Mouse (Mus musculus): ENCODE measurements around the gene Dcp1a.

Dcp1a gene

GRCm38 (mm10) chr14:30479361-30479948 lies at the start of gene Dcp1a:
Dcp1a (plus strand) TSS chr14:30479535.
- DNase-seq (ENCODE audit: low read depth, low spot score) = peak; percentile 97

GRCm38 (mm10) chr14:30429606-30430005 lies 49.7 kb upstream of the Dcp1a start:
- DNase-seq (ENCODE audit: low read depth, low spot score) = peak; percentile 55

DNA sequence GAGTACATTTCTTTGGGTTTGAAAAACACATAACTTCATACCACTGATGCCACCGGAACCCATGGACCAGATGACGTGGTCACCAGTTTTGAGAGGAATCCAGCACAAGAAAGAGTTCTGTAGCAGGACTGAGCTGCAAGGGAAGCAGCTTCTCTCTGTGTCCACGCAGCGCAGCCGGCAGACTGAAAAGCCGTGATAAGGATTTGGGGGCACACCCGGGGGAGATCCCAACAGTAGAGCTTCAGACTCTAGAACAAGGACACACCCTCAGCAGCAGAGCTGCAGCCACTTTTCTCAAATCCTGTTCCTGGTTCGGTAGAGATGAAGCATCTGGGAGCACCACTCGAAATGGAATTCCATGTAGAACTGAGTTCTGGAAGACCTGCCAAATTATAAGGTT lies 49.3 kb upstream of the Dcp1a start:
- DNase-seq (ENCODE audit: low read depth, low spot score) = peak; percentile 18

- peak; percentile 74 for DNase-seq (ENCODE audit: low read depth, low spot score)
Observed at GRCm38 (mm10) chr14:30430446-30430845, 48.9 kb upstream of the Dcp1a start.

DNA sequence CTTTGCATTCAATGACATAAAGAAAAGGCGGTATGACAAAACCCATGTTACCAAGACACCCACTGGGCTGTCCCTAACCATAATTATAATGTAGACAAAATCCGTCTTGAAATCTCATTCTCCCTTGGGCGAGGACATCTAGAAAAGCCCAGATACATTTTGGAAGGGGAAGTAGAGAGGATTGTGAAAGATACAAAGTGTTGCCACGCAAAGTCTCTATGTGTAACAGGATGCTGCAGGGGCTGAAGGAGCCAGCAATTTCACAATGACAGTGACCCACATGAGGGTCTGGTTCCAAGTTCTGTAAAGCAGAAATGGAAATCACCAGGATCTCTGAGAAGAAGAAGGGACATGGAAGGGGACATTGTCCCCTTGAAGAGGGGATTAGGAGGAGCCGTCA lies 44.0 kb upstream of the Dcp1a start:
- DNase-seq (ENCODE audit: low read depth, low spot score) = no peak

GRCm38 (mm10) chr14:30439915-30440314 lies 39.4 kb upstream of the Dcp1a start:
- no peak for DNase-seq (ENCODE audit: low read depth, low spot score)

DNA sequence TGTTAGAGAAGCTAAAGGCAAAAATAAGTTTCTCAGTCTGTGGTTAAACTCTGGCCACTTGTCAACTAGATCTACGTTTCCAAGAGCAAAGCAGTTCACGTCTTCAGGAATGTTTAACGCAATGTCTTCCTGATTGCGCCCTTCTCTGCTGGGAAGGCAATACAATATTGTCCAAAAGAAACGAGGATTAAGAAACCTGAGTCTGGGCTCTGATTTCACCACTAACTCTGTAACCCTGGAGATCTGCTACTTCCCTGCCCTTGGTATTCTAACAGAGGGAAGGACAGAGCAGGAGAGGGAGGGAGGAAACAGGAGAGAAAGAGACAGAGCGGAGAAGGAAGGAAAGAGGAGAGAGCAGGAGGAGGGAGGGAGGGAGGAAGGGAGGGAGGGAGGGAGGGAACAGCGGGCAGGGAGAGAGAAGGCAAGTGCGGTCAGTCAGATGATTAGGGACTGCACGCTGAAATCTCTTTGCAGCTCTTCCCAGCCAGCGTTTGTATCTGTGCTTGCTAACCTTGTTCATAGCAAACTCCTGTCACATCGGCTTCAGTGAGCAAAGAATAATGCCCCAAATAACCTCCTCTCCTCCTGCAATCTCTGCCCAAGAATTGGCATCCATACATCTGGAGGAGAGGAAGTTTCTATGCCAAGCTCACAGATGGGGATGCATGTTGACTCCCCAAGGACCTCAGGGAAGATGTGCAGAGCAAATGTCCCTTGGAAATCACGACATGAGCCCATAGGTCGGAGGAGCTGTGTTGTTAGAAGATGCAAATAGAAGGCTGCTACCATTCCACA lies 23.3 kb upstream of the Dcp1a start:
- DNase-seq (ENCODE audit: low read depth, low spot score) = no peak

- no peak for DNase-seq (ENCODE audit: low read depth, low spot score)
Observed at GRCm38 (mm10) chr14:30457436-30457835, 21.9 kb upstream of the Dcp1a start.

DNA sequence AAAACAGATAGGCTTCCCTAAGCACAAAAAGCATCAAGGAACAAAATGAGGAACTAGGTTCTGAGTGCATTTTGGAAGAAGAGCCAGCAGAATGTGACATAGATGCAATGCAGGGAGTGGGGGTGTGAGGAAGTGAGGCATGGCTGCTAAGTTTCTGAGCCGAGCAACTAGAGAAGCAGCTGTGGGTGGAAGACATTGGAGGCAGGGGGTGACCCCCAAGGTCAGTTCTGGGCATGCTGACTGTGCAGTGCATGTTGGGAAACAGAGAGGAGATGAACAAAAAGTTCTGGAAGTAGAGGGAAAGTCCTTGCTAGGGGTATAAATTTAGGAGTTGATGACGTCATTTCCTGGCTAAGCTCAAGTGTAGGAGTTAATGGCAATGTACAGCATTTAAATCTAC lies 21.4 kb upstream of the Dcp1a start:
- DNase-seq (ENCODE audit: low read depth, low spot score) = no peak

- DNase-seq (ENCODE audit: low read depth, low spot score) = no peak
Observed at GRCm38 (mm10) chr14:30458820-30459219, 20.5 kb upstream of the Dcp1a start.

GRCm38 (mm10) chr14:30459891-30460523 lies 19.3 kb upstream of the Dcp1a start:
- DNase-seq (ENCODE audit: low read depth, low spot score) = peak; percentile 76

DNA sequence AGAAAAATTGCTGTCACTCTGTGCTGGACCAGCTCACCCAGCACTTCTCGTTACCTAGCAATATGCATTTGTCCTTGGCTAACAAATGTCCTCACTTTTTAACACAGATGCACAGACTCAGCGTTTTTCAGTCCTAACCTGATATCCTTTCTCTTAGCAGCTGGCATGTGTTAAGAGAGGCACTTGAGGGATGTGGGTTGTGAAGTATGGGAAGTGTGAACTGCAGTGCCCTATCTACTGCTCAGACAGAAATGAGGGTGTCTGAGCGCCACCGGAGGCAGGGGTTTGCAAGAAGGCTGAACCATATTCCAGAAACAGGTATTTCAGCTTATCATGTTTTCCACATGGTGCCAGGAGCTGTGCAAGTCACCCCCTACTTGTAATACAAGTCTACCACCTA lies 16.0 kb upstream of the Dcp1a start:
- no peak for DNase-seq (ENCODE audit: low read depth, low spot score)

- DNase-seq (ENCODE audit: low read depth, low spot score) = peak; percentile 14
Observed at GRCm38 (mm10) chr14:30473605-30474004, 5.7 kb upstream of the Dcp1a start.

- DNase-seq (ENCODE audit: low read depth, low spot score) = no peak
Observed at GRCm38 (mm10) chr14:30474416-30474815, 4.9 kb upstream of the Dcp1a start.

DNA sequence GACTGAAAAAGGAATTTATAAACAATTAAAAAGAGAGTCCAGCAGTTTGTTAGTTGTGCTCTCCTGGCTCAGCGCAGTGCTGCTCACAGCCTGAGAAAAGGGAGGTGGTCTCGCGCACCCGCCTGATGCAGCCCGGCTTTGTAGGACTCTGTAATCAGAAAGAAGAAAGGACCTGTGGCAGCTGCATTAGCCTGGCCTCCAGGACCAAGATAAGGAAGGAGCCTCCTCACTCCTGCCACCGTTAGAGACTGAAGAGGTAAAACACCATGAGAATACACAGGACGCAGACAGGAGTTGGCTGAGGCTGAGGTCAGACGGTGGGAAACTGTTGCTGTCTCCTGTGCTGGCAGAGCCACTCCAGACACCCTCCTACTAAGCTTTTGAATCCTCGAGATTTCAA lies 12.0 kb downstream of the Dcp1a start, which contains the start of gene Cacna1d:
Gene Cacna1d, minus strand, starts transcription at position 114 of the 400 bp plus-strand sequence.
- no peak for DNase-seq (ENCODE audit: low read depth, low spot score)

DNA sequence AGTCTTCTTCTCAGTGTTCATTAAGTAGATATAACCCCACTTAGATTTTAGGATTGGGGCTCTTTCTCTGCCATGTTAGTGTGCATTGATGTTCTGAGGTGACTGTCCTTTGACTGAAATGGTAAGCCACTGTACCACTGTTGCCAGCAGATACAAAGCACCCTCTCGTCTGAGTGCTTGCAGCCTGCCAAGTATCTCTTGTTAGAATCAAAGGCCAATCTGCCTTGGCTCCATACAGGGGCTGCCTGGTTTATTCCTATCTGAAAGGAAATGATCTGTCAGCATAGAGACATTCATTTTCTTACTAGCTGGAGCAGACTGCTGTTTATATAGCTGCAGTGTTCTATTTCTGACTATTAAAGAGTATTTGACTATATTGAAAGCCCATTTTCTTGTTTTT lies 13.9 kb downstream of the Dcp1a start:
- DNase-seq (ENCODE audit: low read depth, low spot score) = no peak

DNA sequence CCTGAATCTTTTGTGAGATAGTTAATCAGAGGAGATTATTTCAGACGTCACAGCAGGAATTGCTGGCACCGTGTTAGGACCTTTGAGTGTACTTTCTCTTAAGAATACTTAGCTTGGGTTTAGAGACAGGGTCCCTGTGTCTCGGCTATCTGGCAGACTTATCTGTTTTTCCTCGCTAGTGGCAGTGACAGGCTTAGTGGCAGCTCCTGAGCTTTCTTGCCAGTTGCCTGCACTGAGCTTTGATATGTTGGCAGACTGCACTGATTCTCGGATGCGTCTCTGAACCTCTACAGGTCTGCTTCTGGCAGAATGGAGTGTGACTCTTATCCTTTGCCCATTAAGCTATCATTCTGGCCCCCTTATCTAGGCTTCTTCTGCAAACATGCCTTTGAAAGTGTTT lies 15.7 kb downstream of the Dcp1a start:
- no peak for DNase-seq (ENCODE audit: low read depth, low spot score)

DNA sequence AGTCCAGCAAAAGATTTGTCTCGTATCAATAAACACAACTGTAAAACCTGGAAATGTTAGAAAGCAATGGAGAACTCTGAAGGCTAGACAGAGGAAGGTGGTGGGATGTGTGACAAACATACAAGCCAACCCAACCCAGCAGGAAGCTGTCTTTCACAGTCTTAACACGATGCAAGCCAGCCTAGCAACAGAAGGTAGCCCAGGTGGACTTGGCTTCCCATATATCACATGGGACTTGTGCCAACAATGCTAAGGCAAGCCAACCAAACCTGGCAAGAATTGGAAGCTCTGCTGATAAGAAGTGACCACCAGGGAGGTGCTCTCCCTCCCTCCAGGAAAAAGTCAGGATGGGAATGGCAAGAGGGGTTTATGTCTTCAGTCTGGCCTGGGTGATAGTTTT lies 18.9 kb downstream of the Dcp1a start:
- DNase-seq (ENCODE audit: low read depth, low spot score) = no peak

GRCm38 (mm10) chr14:30504990-30505389 lies 25.7 kb downstream of the Dcp1a start:
- DNase-seq (ENCODE audit: low read depth, low spot score) = no peak

- no peak for DNase-seq (ENCODE audit: low read depth, low spot score)
Observed at GRCm38 (mm10) chr14:30510214-30510763, 31.0 kb downstream of the Dcp1a start.

- DNase-seq (ENCODE audit: low read depth, low spot score) = no peak
Observed at GRCm38 (mm10) chr14:30512896-30513295, 33.6 kb downstream of the Dcp1a start.

- peak; percentile 63 for DNase-seq (ENCODE audit: low read depth, low spot score)
Observed at GRCm38 (mm10) chr14:30515931-30516723, 36.8 kb downstream of the Dcp1a start.

All from ES-CJ7 (cell line).